Comparison of ENCODE assay signal across 25 mouse cellular contexts in the genomic region with DNA sequence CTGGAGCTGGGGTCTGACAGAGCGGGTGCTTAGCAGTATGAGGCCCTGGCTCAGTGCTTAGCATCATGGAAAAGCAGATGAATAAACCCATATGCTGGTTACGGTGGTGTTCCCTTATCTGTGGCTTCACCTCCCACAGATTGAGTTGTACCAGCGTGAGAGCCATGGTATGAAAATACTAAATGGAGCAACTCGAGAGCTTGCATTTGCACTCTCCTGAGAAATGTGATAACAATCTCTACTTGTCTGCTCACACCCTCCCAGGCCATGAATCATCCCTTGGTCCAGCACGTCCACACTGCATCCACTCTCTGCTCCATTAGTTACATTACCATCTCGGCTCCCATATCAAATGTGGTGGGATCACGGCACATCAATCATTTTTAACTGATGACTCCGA. TPM values are rescaled to one million over a fixed set of nuclear protein-coding genes. Genes with fewer than 3 reads are reported as not detected.
DNase-seq lines count a peak whose midpoint lies in the region; ATAC-seq and TF ChIP-seq lines count a peak whose summit lies in the region.
"Had no signal": no experiment of that assay in that cellular context is flagged by ENCODE, and none has a peak within 500 bp of the region (broad histone marks: within the 10 kb centered on the region; RNA-seq: fewer than 3 reads in every experiment).

No protein-coding gene starts in this region.

- H3K4me1 ChIP-seq in kidney, embryonic 14.5 days (ENCODE audit: control insufficient read depth, insufficient read depth, low read length): no peaks in the 10 kb centered on the region
- H3K4me1 ChIP-seq: embryonic facial prominence, embryonic 13.5 days; forebrain, embryonic 12.5 days; hindbrain, embryonic 15.5 days; intestine, embryonic 15.5 days; limb, embryonic 10.5 days; liver, embryonic 15.5 days; lung, embryonic 15.5 days; midbrain, embryonic 15.5 days; neural tube, embryonic 12.5 days; stomach, embryonic 15.5 days had no signal

- no peaks in the 10 kb centered on the region for H3K36me3 ChIP-seq in kidney, embryonic 14.5 days (ENCODE audit: control insufficient read depth, insufficient read depth, low read length)
- H3K36me3 ChIP-seq: embryonic facial prominence, embryonic 13.5 days; forebrain, embryonic 12.5 days; hindbrain, embryonic 15.5 days; intestine, embryonic 15.5 days; limb, embryonic 10.5 days; liver, embryonic 15.5 days; lung, embryonic 15.5 days; midbrain, embryonic 15.5 days; neural tube, embryonic 12.5 days; stomach, embryonic 15.5 days had no signal

- intact Hi-C loops in left cerebral cortex, postnatal 36 days (cut with DNase I): no loop called here
- intact Hi-C loops in left cerebral cortex, adult 2 months (cut with DNase I): no loop called here

- ATAC-seq in kidney, embryonic 14.5 days (ENCODE audit: low FRiP score, low TSS enrichment): peak; percentile 68; the same call in 1 of the 2 replicates
- peak; percentile 29; the same call in 1 of the 2 replicates for ATAC-seq in megakaryocyte-erythroid progenitor cell, adult 5-6 weeks (replicated peaks; ENCODE audit: low FRiP score, low TSS enrichment, poor library complexity, severe bottlenecking)
- ATAC-seq: intestine, embryonic 15.5 days; midbrain, embryonic 15.5 days; Patski had no signal

- H3K4me3 ChIP-seq in kidney, embryonic 14.5 days (ENCODE audit: low read length): no peak overlapping the region
- no peak overlapping the region for H3K4me3 ChIP-seq in left cerebral cortex, adult 2 months
- H3K4me3 ChIP-seq: embryonic facial prominence, embryonic 13.5 days; erythroblast, embryonic 14.5 days; forebrain, embryonic 12.5 days; hindbrain, embryonic 15.5 days; intestine, embryonic 15.5 days; limb, embryonic 10.5 days; liver, embryonic 15.5 days; lung, embryonic 15.5 days; midbrain, embryonic 15.5 days; neural tube, embryonic 12.5 days; stomach, embryonic 15.5 days had no signal

- no peak overlapping the region for H3K27ac ChIP-seq in kidney, embryonic 14.5 days (ENCODE audit: low read depth, low read length)
- no peak overlapping the region for H3K27ac ChIP-seq in left cerebral cortex, adult 2 months
- H3K27ac ChIP-seq: embryonic facial prominence, embryonic 13.5 days; forebrain, embryonic 12.5 days; hindbrain, embryonic 15.5 days; intestine, embryonic 15.5 days; limb, embryonic 10.5 days; liver, embryonic 15.5 days; lung, embryonic 15.5 days; midbrain, embryonic 15.5 days; neural tube, embryonic 12.5 days; stomach, embryonic 15.5 days had no signal

- WGBS in kidney, embryonic 14.5 days: 27% methylated on average over 8 of the region's 8 CpGs

- H3K9ac ChIP-seq in kidney, embryonic 14.5 days (ENCODE audit: low read depth, low read length): no peak overlapping the region
- H3K9ac ChIP-seq: embryonic facial prominence, embryonic 13.5 days; forebrain, embryonic 12.5 days; hindbrain, embryonic 15.5 days; intestine, embryonic 15.5 days; liver, embryonic 15.5 days; lung, embryonic 15.5 days; midbrain, embryonic 15.5 days; neural tube, embryonic 12.5 days; stomach, embryonic 15.5 days had no signal

- H3K27me3 ChIP-seq in kidney, embryonic 14.5 days (ENCODE audit: control insufficient read depth, insufficient read depth, low read length): no peaks in the 10 kb centered on the region
- H3K27me3 ChIP-seq: embryonic facial prominence, embryonic 13.5 days; forebrain, embryonic 12.5 days; hindbrain, embryonic 15.5 days; intestine, embryonic 15.5 days; liver, embryonic 15.5 days; lung, embryonic 15.5 days; midbrain, embryonic 15.5 days; neural tube, embryonic 12.5 days; Patski; stomach, embryonic 15.5 days had no signal

- H3K9me3 ChIP-seq in kidney, embryonic 14.5 days (ENCODE audit: control insufficient read depth, low read length): no peaks in the 10 kb centered on the region
- H3K9me3 ChIP-seq: embryonic facial prominence, embryonic 13.5 days; forebrain, embryonic 12.5 days; hindbrain, embryonic 15.5 days; intestine, embryonic 15.5 days; limb, embryonic 10.5 days; liver, embryonic 15.5 days; lung, embryonic 15.5 days; midbrain, embryonic 15.5 days; neural tube, embryonic 12.5 days; stomach, embryonic 15.5 days had no signal

- DNase-seq in kidney, postnatal 36 days: no peak
- DNase-seq in left cerebral cortex, postnatal 36 days (ENCODE audit: low spot score in 2 of 2): peak; percentile 24 to 26
- DNase-seq in left cerebral cortex, adult 2 months (ENCODE audit: extremely low spot score in 1 of 2, low spot score in 2 of 2): no peak
- DNase-seq in MN1 (ENCODE audit: low spot score): peak; percentile 41
- DNase-seq in testis, postnatal 10 days (ENCODE audit: low spot score): no peak
- DNase-seq: adrenal gland, adult 2 months; cerebellum, adult 18-20 months; gastrocnemius, postnatal 25 days; liver; lung, postnatal 36 days; thymus, adult 2 months had no signal

- no peak overlapping the region for H3K4me2 ChIP-seq in kidney, embryonic 14.5 days (replicated peaks; ENCODE audit: low read depth, low read length)
- H3K4me2 ChIP-seq: embryonic facial prominence, embryonic 13.5 days; forebrain, embryonic 12.5 days; hindbrain, embryonic 15.5 days; intestine, embryonic 15.5 days; liver, embryonic 15.5 days; lung, embryonic 15.5 days; midbrain, embryonic 15.5 days; neural tube, embryonic 12.5 days; stomach, embryonic 15.5 days had no signal

- no peak for TF ChIP-seq CTCF in left cerebral cortex, adult 2 months (IDR thresholded peaks at IDR 0.05)

RNA-seq across cellular contexts. Expression of gene Txk, which starts 31.4 kb away (rescaled TPM):
- 0.26 TPM in 1 of 2 replicates, not detected in the other for polyA plus RNA-seq in kidney, embryonic 14.5 days (2014; fragmentation: Nextera tagmentation; extraction: Ambion mirVana)
- under 1 TPM; 0.20 to 0.39 TPM for total RNA-seq in left cerebral cortex, postnatal 36 days (2021)
- under 1 TPM; 0.26 to 0.66 TPM for total RNA-seq in left cerebral cortex, adult 2 months (2021)
- total RNA-seq in megakaryocyte-erythroid progenitor cell, adult 5-6 weeks (2014; fragmentation: Nextera tagmentation): 0.96 and 7.8 TPM in 2 replicates
- 0.15 and 1.2 TPM in 2 replicates for total RNA-seq in megakaryocyte-erythroid progenitor cell, adult 5-6 weeks (2017)
- polyA plus RNA-seq: adrenal gland, adult 2 months; erythroblast, embryonic 14.5 days; forebrain, embryonic 12.5 days; limb, embryonic 10.5 days had no signal

Comparison
In these comparisons a context has a peak if more than half of its experiments do, and no peak if none do; other contexts are left out.
1. DNase-seq: peak in left cerebral cortex, postnatal 36 days (2 of 2) and MN1 (single experiment); none in kidney, postnatal 36 days (0 of 2), left cerebral cortex, adult 2 months (0 of 2) and testis, postnatal 10 days (single experiment).